Mouse (Mus musculus) stomach, postnatal 0 days (tissue): Measurements from ENCODE around the gene Gabrg3.

Experiments used
- CTCF ChIP-seq: IDR thresholded peaks from 2 replicates; pipeline ENCODE4 v1.5.1; 2016; ENCODE audit warnings: antibody characterized with exemption, low read depth, mild to moderate bottlenecking, moderate library complexity
- EP300 ChIP-seq: optimal IDR thresholded peaks from 2 replicates; pipeline ENCODE3; 2016; ENCODE audit warnings: antibody characterized with exemption

DNA sequence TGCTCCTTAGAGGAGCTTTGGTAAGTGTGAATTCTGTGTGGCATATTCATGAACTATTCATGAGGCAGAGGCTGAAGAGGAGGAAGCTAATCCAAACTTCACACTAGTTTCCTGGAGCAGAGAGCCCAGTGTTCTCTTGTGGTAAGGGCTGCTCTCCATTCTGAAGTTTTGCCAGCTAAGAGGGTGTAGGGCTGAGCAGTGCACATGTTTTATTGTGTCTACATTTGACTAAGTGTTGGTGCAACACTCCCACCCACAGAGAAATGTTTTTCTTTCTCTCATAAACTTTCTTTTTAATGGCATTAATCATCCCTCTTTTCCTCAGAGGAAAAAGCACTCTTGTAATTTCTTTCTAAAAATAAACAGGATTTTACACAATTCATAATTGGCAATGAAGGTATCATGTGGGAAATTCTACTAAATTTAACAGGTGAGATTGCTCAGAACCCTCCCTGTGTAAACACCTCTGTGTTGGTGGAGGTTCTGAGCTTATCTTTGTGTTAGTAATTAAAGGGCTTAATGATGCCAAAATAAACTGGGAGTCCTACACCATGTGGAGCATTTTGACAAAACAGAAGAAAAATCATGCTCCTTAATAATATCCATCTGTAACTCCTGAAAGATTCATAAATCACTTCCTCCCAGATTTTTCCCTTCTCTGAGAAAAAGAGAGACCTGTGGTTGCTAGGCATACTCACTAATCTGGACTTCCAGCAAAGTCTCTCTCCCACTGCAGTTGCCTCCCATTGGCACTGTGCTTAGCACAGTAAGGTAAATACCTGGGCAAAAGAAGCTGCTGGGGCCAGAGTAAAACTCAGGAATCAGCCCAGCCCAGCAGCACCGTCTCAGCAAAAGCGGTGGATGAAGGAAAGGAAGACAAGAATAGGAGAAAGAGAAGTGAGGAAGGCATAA lies 389.0 kb downstream of the Gabrg3 start:
- TF ChIP-seq EP300: no peak
- no peak for TF ChIP-seq CTCF
